Comparison of ENCODE assay signal across 22 mouse cellular contexts in the genomic region with DNA sequence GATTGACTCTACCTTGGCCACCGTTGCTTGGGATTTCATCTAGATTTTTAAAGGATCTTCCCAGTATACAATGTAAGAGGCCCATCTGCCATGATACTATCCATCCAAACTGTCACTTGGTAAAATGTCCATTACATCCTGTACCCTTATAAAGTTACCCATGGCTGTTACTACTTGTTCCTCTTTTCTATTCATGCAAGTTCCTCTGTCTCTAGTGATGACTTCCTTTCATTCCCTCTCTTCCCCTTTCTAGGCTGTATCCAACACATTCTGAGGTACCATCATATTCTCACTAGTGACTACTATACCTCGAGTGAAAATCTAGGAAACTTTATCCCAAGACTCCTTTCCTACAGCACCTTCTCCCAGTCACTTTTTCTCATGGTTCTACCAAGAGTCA.
DNase-seq lines count a peak whose midpoint lies in the region; ATAC-seq and TF ChIP-seq lines count a peak whose summit lies in the region.
"Had no signal": no experiment of that assay in that cellular context is flagged by ENCODE, and none has a peak within 500 bp of the region (broad histone marks: within the 10 kb centered on the region; RNA-seq: fewer than 3 reads in every experiment).

No protein-coding gene starts in this region.

- no peaks in the 10 kb centered on the region for H3K4me1 ChIP-seq in intestine, postnatal 0 days (replicated peaks; ENCODE audit: control insufficient read depth, insufficient read depth, low read length)
- H3K4me1 ChIP-seq in hindbrain, embryonic 13.5 days (replicated peaks) = no peaks in the 10 kb centered on the region
- H3K4me1 ChIP-seq: hindbrain, embryonic 15.5 days had no signal

- no peak overlapping the region for H3K9ac ChIP-seq in intestine, postnatal 0 days (ENCODE audit: low read depth, low read length)
- no peak overlapping the region for H3K9ac ChIP-seq in hindbrain, embryonic 13.5 days
- H3K9ac ChIP-seq: embryonic facial prominence, embryonic 15.5 days; hindbrain, embryonic 15.5 days had no signal

- no peak for TF ChIP-seq CTCF in intestine, postnatal 0 days (IDR thresholded peaks at IDR 0.05; ENCODE audit: low read depth)

- WGBS in intestine, postnatal 0 days = 74% methylated on average over 2 of the region's 2 CpGs
- WGBS in hindbrain, embryonic 13.5 days = 85% methylated on average over 2 of the region's 2 CpGs

- H3K4me3 ChIP-seq in intestine, postnatal 0 days (ENCODE audit: low read depth, low read length) = no peak overlapping the region
- H3K4me3 ChIP-seq in hindbrain, embryonic 13.5 days = no peak overlapping the region
- H3K4me3 ChIP-seq: embryonic facial prominence, embryonic 15.5 days; erythroblast, embryonic 14.5 days; forebrain, embryonic 10.5 days; gastrocnemius, adult 2 months; heart, embryonic 10.5 days; hindbrain, embryonic 15.5 days had no signal

- H3K36me3 ChIP-seq in intestine, postnatal 0 days (ENCODE audit: control insufficient read depth, insufficient read depth) = no peaks in the 10 kb centered on the region
- no peaks in the 10 kb centered on the region for H3K36me3 ChIP-seq in hindbrain, embryonic 13.5 days
- H3K36me3 ChIP-seq: embryonic facial prominence, embryonic 15.5 days; forebrain, embryonic 10.5 days; heart, embryonic 10.5 days; hindbrain, embryonic 15.5 days had no signal

- no peaks in the 10 kb centered on the region for H3K27me3 ChIP-seq in intestine, postnatal 0 days (replicated peaks; ENCODE audit: control insufficient read depth, insufficient read depth, low read length)
- H3K27me3 ChIP-seq in hindbrain, embryonic 13.5 days = 0 out of 2 replicates have a peak, but pooled peaks cover 4% of the 10 kb centered on the region
- H3K27me3 ChIP-seq: embryonic facial prominence, embryonic 15.5 days had no signal

- peak overlapping the region; percentile 88 for H3K27ac ChIP-seq in intestine, postnatal 0 days (ENCODE audit: low read depth, low read length)
- no peak overlapping the region for H3K27ac ChIP-seq in hindbrain, embryonic 13.5 days
- H3K27ac ChIP-seq: embryonic facial prominence, embryonic 15.5 days; forebrain, embryonic 10.5 days; gastrocnemius, adult 2 months; heart, embryonic 10.5 days; hindbrain, embryonic 15.5 days had no signal

- no peak for DNase-seq in testis, postnatal 10 days (ENCODE audit: low spot score)
- DNase-seq in neural tube, embryonic 10.5 days (ENCODE audit: extremely low spot score, low spot score) = no peak
- no peak for DNase-seq in adrenal gland, postnatal 10 days
- DNase-seq: adrenal gland, postnatal 14 days; cerebellum, adult 18-20 months; cerebellum, adult 9-11 months; cerebellum, postnatal 36 days; gastrocnemius, adult 2 months; gastrocnemius, postnatal 36 days; heart, adult 18-20 months; heart, postnatal 10 days; heart, postnatal 4 days had no signal

- H3K9me3 ChIP-seq in intestine, postnatal 0 days (ENCODE audit: control insufficient read depth) = no peaks in the 10 kb centered on the region
- no peaks in the 10 kb centered on the region for H3K9me3 ChIP-seq in hindbrain, embryonic 13.5 days
- H3K9me3 ChIP-seq: embryonic facial prominence, embryonic 15.5 days; forebrain, embryonic 10.5 days; heart, embryonic 10.5 days; hindbrain, embryonic 15.5 days had no signal

- no peak overlapping the region; the same call in 1 of the 2 replicates for H3K4me2 ChIP-seq in intestine, postnatal 0 days (replicated peaks; ENCODE audit: low read depth)
- no peak overlapping the region for H3K4me2 ChIP-seq in hindbrain, embryonic 13.5 days
- H3K4me2 ChIP-seq: embryonic facial prominence, embryonic 15.5 days; hindbrain, embryonic 15.5 days had no signal

- peak; percentile 43 to 82 for ATAC-seq in hematopoietic stem cell, adult 5-6 weeks (replicated peaks in 1 of 2; ENCODE audit: insufficient read depth in 1 of 2, low FRiP score in 2 of 2, low TSS enrichment in 1 of 2, low read depth in 1 of 2, poor library complexity in 2 of 2, severe bottlenecking in 2 of 2)
- ATAC-seq in intestine, postnatal 0 days = no peak
- peak; percentile 69; the same call in 1 of the 2 replicates for ATAC-seq in neutrophil, adult 5-6 weeks (ENCODE audit: extremely low read depth, insufficient number of reproducible peaks, low FRiP score, poor library complexity, severe bottlenecking)
- no peak for ATAC-seq in hindbrain, embryonic 13.5 days (ENCODE audit: low FRiP score)
- ATAC-seq: forebrain, embryonic 14.5 days had no signal

Comparison
In these comparisons a context has a peak if more than half of its experiments do, and no peak if none do; other contexts are left out.
1. ATAC-seq: peak in hematopoietic stem cell, adult 5-6 weeks (2 of 2) and neutrophil, adult 5-6 weeks (single experiment); none in intestine, postnatal 0 days (single experiment) and hindbrain, embryonic 13.5 days (single experiment).